Mouse (Mus musculus): ENCODE measurements around the gene Atp2b4. TPM values are rescaled to one million over a fixed set of nuclear protein-coding genes. Genes with fewer than 3 reads are reported as not detected.

Gene Atp2b4
- polyA plus RNA-seq, 1 experiment from 2014 or later = 8.2 TPM

DNA sequence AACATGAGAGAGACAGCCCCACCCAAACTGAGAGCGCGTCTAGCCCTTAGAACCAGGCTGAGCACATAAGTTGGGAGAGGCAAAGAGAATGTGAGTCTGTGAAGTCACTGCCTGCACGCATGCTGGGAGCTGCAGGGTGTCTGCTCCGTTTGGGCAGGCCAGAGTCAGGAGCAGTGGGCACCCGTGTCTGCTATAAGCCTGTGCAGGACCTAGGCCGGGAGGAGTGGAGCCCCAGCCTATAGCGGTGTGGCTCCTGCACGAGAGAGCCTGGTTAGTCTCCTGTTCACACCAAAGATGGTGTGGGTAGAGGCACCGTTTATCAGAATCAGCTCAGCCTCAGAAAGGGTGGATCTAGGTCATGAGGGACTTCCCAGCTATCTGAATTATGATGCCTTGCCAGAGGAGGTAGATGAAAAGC is 55.8 kb downstream of the Atp2b4 start:
- no peak overlapping the region for H3K9ac ChIP-seq (ENCODE audit: low read length)
- no peak for ATAC-seq (replicated peaks; ENCODE audit: low FRiP score)
- H3K36me3 ChIP-seq (ENCODE audit: control insufficient read depth, insufficient read depth, low read length) = no peaks in the 10 kb centered on the region
- H3K9me3 ChIP-seq (ENCODE audit: control insufficient read depth, low read length) = no peaks in the 10 kb centered on the region
- no peak overlapping the region for H3K27ac ChIP-seq (ENCODE audit: low read depth, low read length)
- DNase-seq (ENCODE audit: low spot score) = no peak
- H3K27me3 ChIP-seq (ENCODE audit: control insufficient read depth, insufficient read depth, low read length) = no peaks in the 10 kb centered on the region
- no peak overlapping the region for H3K4me3 ChIP-seq (ENCODE audit: low read depth, low read length)
- 67% methylated on average over 9 of the region's 9 CpGs for WGBS
- H3K4me2 ChIP-seq (ENCODE audit: low read depth, low read length, severe bottlenecking) = no peak overlapping the region
- peaks cover 3% of the 10 kb centered on the region; the same call in 1 of the 2 replicates for H3K4me1 ChIP-seq (replicated peaks; ENCODE audit: control insufficient read depth, insufficient read depth, low read length)

DNA sequence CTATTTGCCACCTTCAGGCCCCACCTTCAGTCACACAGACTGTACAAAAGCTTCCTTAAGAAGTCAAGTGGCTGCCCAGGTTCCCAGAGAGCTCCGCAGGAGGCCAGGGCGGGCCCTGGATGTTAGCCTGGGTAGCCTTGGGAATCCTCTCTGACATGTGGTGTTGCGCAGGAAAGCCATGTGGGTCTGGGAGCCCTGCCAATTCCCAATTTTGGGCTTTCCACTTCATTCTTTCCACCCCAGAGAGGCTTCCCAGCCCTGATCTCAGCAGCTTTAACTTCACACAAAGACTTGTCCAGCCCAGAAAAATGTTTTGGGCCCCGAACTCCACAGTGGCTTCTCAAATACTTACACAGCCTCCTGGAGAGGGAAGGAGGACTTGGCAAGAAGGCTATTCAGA is 56.2 kb downstream of the Atp2b4 start:
- Histone ChIP-seq H3K4me1 (replicated peaks; ENCODE audit: control insufficient read depth, insufficient read depth, low read length) (peaks cover 3% of the 10 kb centered on the region; the same call in 1 of the 2 replicates), H3K9ac (ENCODE audit: low read length) (no peak overlapping the region), H3K27ac (ENCODE audit: low read depth, low read length) (no peak overlapping the region), H3K36me3 (ENCODE audit: control insufficient read depth, insufficient read depth, low read length) (no peaks in the 10 kb centered on the region), H3K27me3 (ENCODE audit: control insufficient read depth, insufficient read depth, low read length) (no peaks in the 10 kb centered on the region), H3K9me3 (ENCODE audit: control insufficient read depth, low read length) (no peaks in the 10 kb centered on the region), H3K4me3 (ENCODE audit: low read depth, low read length) (no peak overlapping the region), H3K4me2 (ENCODE audit: low read depth, low read length, severe bottlenecking) (no peak overlapping the region)
- DNase-seq (ENCODE audit: low spot score) = no peak
- 70% methylated on average over 4 of the region's 4 CpGs for WGBS
- ATAC-seq (replicated peaks; ENCODE audit: low FRiP score) = no peak

DNA sequence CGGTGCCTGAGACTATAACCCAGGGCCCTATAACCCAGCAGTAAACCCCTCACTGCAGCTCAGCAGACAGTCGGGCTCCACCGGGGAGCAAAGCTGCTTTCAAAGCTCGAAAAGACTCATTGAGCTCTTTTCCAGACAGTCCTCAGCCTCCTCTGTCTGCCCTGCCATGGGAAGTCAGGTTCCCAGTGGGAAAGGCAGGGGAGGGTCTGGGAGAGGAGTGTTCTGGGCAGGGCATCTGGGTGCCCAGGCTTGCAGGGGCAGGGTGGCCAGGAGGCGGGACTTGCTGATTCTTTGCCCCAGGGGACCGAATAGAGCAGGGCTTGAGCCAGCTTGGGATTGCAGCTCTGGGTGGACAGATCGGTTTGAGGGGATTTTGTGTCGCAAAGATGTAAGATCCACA is 58.3 kb downstream of the Atp2b4 start:
- Histone ChIP-seq H3K4me1 (replicated peaks; ENCODE audit: control insufficient read depth, insufficient read depth, low read length) (peaks cover 3% of the 10 kb centered on the region; the same call in 1 of the 2 replicates), H3K9me3 (ENCODE audit: control insufficient read depth, low read length) (no peaks in the 10 kb centered on the region), H3K9ac (ENCODE audit: low read length) (peak overlapping the region; percentile 32; the same call in 1 of the 2 replicates), H3K4me2 (ENCODE audit: low read depth, low read length, severe bottlenecking) (no peak overlapping the region), H3K27ac (ENCODE audit: low read depth, low read length) (peak overlapping the region; percentile 25; the same call in 1 of the 2 replicates), H3K4me3 (ENCODE audit: low read depth, low read length) (no peak overlapping the region), H3K36me3 (ENCODE audit: control insufficient read depth, insufficient read depth, low read length) (no peaks in the 10 kb centered on the region), H3K27me3 (ENCODE audit: control insufficient read depth, insufficient read depth, low read length) (no peaks in the 10 kb centered on the region)
- WGBS = 21% methylated on average over 8 of the region's 8 CpGs
- DNase-seq (ENCODE audit: low spot score) (no peak), ATAC-seq (replicated peaks; ENCODE audit: low FRiP score) (no peak)

DNA sequence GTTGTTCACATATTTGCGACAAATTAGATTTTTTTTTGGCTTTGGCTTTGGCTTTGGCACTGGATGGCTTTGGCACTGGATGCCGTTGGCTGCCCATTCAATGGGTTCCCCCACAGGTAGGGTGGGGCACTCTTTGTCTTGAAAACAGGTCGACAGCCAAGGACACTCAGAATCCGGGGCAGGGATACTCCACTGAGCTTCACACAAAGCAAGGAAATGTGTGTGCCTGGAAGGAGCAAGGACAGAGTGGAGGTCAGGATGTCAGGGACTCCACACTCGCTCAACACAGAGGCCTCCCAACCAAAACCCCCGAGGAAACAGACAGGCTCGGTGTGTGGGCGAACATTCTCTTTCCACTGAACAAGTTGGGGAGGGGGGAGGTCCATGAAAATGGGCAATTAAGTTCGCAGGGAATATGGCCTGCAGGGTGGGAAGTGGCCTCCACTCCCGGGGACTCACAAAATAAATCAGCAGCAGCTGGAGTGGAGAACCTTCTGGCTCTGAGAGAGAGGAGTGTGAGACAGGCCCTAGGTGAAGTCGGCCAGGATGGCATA is 58.9 kb downstream of the Atp2b4 start:
- H3K27me3 ChIP-seq (ENCODE audit: control insufficient read depth, insufficient read depth, low read length) = no peaks in the 10 kb centered on the region
- 49% methylated on average over 11 of the region's 11 CpGs for WGBS
- no peak for ATAC-seq (replicated peaks; ENCODE audit: low FRiP score)
- peaks cover 3% of the 10 kb centered on the region; the same call in 1 of the 2 replicates for H3K4me1 ChIP-seq (replicated peaks; ENCODE audit: control insufficient read depth, insufficient read depth, low read length)
- H3K36me3 ChIP-seq (ENCODE audit: control insufficient read depth, insufficient read depth, low read length) = no peaks in the 10 kb centered on the region
- H3K27ac ChIP-seq (ENCODE audit: low read depth, low read length) = peak overlapping the region; percentile 25; the same call in 1 of the 2 replicates
- no peaks in the 10 kb centered on the region for H3K9me3 ChIP-seq (ENCODE audit: control insufficient read depth, low read length)
- no peak overlapping the region for H3K4me3 ChIP-seq (ENCODE audit: low read depth, low read length)
- H3K4me2 ChIP-seq (ENCODE audit: low read depth, low read length, severe bottlenecking) = no peak overlapping the region
- no peak for DNase-seq (ENCODE audit: low spot score)
- no peak overlapping the region for H3K9ac ChIP-seq (ENCODE audit: low read length)

DNA sequence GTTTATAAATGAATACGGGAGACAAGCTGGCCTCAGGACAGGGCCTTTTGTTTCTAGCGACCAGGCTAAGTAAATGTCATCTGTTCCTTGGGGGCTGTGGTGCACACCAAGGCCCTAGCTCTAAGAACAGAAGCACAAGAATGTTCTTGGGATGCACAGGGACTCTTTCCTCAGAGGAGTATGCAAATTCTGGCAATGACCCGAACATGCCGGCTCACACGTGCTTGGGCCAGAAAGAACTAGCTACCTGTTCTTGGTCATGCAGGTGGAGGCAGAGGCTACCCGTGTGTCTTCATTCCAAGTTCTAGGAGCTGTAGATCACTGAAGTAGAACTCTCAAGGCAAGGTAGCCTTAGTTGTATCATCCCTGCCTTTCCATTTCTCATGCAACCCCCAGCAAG is 59.7 kb downstream of the Atp2b4 start:
- no peak overlapping the region for H3K4me2 ChIP-seq (ENCODE audit: low read depth, low read length, severe bottlenecking)
- no peaks in the 10 kb centered on the region for H3K36me3 ChIP-seq (ENCODE audit: control insufficient read depth, insufficient read depth, low read length)
- ATAC-seq (replicated peaks; ENCODE audit: low FRiP score) = no peak
- no peaks in the 10 kb centered on the region for H3K27me3 ChIP-seq (ENCODE audit: control insufficient read depth, insufficient read depth, low read length)
- no peak overlapping the region for H3K4me3 ChIP-seq (ENCODE audit: low read depth, low read length)
- no peak overlapping the region for H3K27ac ChIP-seq (ENCODE audit: low read depth, low read length)
- no peaks in the 10 kb centered on the region for H3K9me3 ChIP-seq (ENCODE audit: control insufficient read depth, low read length)
- H3K4me1 ChIP-seq (replicated peaks; ENCODE audit: control insufficient read depth, insufficient read depth, low read length) = peaks cover 3% of the 10 kb centered on the region; the same call in 1 of the 2 replicates
- WGBS = 80% methylated on average over 6 of the region's 6 CpGs
- no peak overlapping the region for H3K9ac ChIP-seq (ENCODE audit: low read length)
- no peak for DNase-seq (ENCODE audit: low spot score)

DNA sequence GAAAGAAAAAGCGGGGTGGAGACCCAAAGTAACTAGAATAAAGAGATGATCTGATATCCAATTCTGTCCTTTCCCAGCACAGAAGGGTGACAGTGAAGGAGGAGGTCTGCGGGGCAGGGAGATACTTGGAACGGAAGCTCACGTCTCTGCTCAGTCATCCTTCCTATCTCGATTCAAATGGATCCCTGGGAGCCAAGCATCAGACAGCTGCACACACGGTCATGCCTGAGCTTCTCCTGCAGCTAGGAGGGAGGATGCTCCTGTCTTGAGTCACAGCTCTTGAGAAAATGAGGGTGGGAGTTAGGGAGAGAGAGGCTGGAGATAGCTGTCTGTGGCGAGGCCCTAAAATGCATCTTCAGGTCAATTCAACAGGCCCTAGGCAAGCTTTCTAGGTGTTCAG is 64.2 kb downstream of the Atp2b4 start:
- no peak for ATAC-seq (replicated peaks; ENCODE audit: low FRiP score)
- no peak overlapping the region for H3K27ac ChIP-seq (ENCODE audit: low read depth, low read length)
- H3K9me3 ChIP-seq (ENCODE audit: control insufficient read depth, low read length) = no peaks in the 10 kb centered on the region
- WGBS = 69% methylated on average over 7 of the region's 7 CpGs
- H3K4me1 ChIP-seq (replicated peaks; ENCODE audit: control insufficient read depth, insufficient read depth, low read length) = 0 out of 2 replicates have a peak, but pooled peaks cover 2% of the 10 kb centered on the region
- H3K4me2 ChIP-seq (ENCODE audit: low read depth, low read length, severe bottlenecking) = no peak overlapping the region
- H3K4me3 ChIP-seq (ENCODE audit: low read depth, low read length) = no peak overlapping the region
- no peak overlapping the region for H3K9ac ChIP-seq (ENCODE audit: low read length)
- no peaks in the 10 kb centered on the region for H3K27me3 ChIP-seq (ENCODE audit: control insufficient read depth, insufficient read depth, low read length)
- H3K36me3 ChIP-seq (ENCODE audit: control insufficient read depth, insufficient read depth, low read length) = no peaks in the 10 kb centered on the region
- DNase-seq (ENCODE audit: low spot score) = no peak

DNA sequence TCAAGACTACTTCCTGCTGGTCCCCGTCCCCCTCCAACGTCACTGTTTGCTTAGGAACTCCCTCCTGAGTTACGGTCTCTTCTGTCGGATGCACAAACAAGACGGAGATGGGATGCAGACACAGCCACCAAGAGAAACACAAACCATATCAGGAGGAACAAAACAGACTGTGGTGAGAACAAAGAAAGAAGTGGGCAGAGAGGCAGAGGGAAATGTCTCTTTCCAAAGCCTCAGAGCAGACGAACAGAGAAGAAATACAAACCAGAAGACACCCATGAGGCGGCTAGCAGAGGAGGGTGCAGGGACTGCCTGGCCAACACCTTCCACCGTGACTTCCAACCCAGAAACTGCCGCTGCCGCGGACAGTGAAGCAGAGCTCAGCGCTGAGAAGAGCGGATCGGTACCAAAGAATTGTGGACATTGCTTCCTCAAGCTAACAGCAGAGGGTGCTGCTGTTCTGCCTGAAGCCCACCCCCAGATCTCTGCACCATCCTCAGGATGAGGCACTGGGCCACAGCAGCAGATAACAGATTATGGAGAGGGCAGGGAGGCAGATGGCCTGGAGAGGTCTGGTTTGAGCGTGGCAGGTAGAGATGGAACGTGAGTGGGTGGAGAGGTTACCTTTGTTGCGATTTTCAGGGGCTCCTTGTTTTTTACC is 64.7 kb downstream of the Atp2b4 start:
- H3K27me3 ChIP-seq (ENCODE audit: control insufficient read depth, insufficient read depth, low read length) = no peaks in the 10 kb centered on the region
- H3K36me3 ChIP-seq (ENCODE audit: control insufficient read depth, insufficient read depth, low read length) = no peaks in the 10 kb centered on the region
- WGBS = 19% methylated on average over 17 of the region's 17 CpGs
- peak overlapping the region; percentile 40 for H3K4me2 ChIP-seq (ENCODE audit: low read depth, low read length, severe bottlenecking)
- peak; percentile 85 for ATAC-seq (replicated peaks; ENCODE audit: low FRiP score)
- DNase-seq (ENCODE audit: low spot score) = peak; percentile 79
- H3K27ac ChIP-seq (ENCODE audit: low read depth, low read length) = no peak overlapping the region
- H3K4me1 ChIP-seq (replicated peaks; ENCODE audit: control insufficient read depth, insufficient read depth, low read length) = 0 out of 2 replicates have a peak, but pooled peaks cover 2% of the 10 kb centered on the region
- H3K4me3 ChIP-seq (ENCODE audit: low read depth, low read length) = peak overlapping the region; percentile 22
- H3K9me3 ChIP-seq (ENCODE audit: control insufficient read depth, low read length) = no peaks in the 10 kb centered on the region
- H3K9ac ChIP-seq (ENCODE audit: low read length) = peak overlapping the region; percentile 54

DNA sequence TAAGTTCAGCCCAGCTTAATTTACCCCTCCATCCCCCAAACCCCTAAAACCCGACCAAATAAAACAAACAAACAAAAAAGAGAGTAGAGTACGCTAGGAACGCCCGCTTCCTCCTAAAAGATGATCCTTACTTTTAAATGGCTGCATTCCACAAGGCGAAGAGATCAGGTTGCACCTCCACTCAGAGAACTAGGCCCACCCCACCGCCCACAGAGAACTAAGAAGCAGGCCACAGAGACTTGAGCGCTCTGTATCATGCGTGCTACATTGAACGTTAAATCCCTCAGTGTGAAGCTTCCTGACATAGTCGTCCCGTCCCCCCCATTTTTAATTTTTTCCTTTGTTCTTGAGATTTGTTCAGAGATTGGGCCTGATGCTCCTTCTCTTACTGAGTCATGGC is 68.0 kb downstream of the Atp2b4 start:
- Histone ChIP-seq H3K4me3 (ENCODE audit: low read depth, low read length) (no peak overlapping the region), H3K27ac (ENCODE audit: low read depth, low read length) (no peak overlapping the region), H3K36me3 (ENCODE audit: control insufficient read depth, insufficient read depth, low read length) (no peaks in the 10 kb centered on the region), H3K4me2 (ENCODE audit: low read depth, low read length, severe bottlenecking) (no peak overlapping the region), H3K9me3 (ENCODE audit: control insufficient read depth, low read length) (no peaks in the 10 kb centered on the region), H3K4me1 (replicated peaks; ENCODE audit: control insufficient read depth, insufficient read depth, low read length) (0 out of 2 replicates have a peak, but pooled peaks cover 2% of the 10 kb centered on the region), H3K27me3 (ENCODE audit: control insufficient read depth, insufficient read depth, low read length) (no peaks in the 10 kb centered on the region), H3K9ac (ENCODE audit: low read length) (no peak overlapping the region)
- WGBS = 64% methylated on average over 11 of the region's 11 CpGs
- DNase-seq (ENCODE audit: low spot score) (no peak), ATAC-seq (replicated peaks; ENCODE audit: low FRiP score) (no peak)

DNA sequence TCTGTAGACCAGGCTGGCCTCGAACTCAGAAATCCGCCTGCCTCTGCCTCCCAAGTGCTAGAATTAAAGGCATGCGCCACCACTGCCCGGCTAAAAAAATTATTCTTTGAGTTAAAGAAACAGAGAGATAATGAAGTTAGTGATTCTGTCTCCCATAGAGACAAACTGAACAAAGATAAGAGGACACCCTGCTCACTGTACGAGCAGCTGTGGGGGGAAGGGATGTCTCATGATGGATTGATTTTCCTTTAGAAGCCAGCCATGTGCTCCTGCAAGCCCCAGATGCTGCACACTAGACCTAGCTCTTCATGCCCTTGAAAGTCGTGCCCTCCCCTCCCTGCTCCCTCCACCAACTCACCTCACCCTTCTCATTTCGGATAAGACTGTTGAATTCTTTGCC is 72.5 kb downstream of the Atp2b4 start:
- H3K4me1 ChIP-seq (replicated peaks; ENCODE audit: control insufficient read depth, insufficient read depth, low read length) = no peaks in the 10 kb centered on the region
- WGBS = 85% methylated on average over 6 of the region's 7 CpGs
- no peak overlapping the region for H3K9ac ChIP-seq (ENCODE audit: low read length)
- no peak for DNase-seq (ENCODE audit: low spot score)
- no peaks in the 10 kb centered on the region for H3K27me3 ChIP-seq (ENCODE audit: control insufficient read depth, insufficient read depth, low read length)
- no peak overlapping the region for H3K27ac ChIP-seq (ENCODE audit: low read depth, low read length)
- no peaks in the 10 kb centered on the region for H3K36me3 ChIP-seq (ENCODE audit: control insufficient read depth, insufficient read depth, low read length)
- H3K4me3 ChIP-seq (ENCODE audit: low read depth, low read length) = no peak overlapping the region
- H3K9me3 ChIP-seq (ENCODE audit: control insufficient read depth, low read length) = no peaks in the 10 kb centered on the region
- H3K4me2 ChIP-seq (ENCODE audit: low read depth, low read length, severe bottlenecking) = no peak overlapping the region
- no peak for ATAC-seq (replicated peaks; ENCODE audit: low FRiP score)

Measured in forebrain, embryonic 11.5 days (tissue).